Mouse (Mus musculus): Measurements from ENCODE around the gene Zzef1. TPM values are rescaled to one million over a fixed set of nuclear protein-coding genes. Genes with fewer than 3 reads are reported as not detected.

Gene Zzef1
- total and polyA plus RNA-seq, 3 experiments: 10.5 to 20.8 (median 16.8) TPM

GRCm38 (mm10) chr11:72795455-72796295 lies at the start of gene Zzef1, which contains the start of gene Cyb5d2 (continued):
- TF ChIP-seq MAZ (IDR thresholded peaks at IDR 0.05; ENCODE audit: low read depth, low read length): no peak; the same call in none of the 2 replicates
- peak; percentile 82 for TF ChIP-seq POLR2A (IDR thresholded peaks at IDR 0.05; ENCODE audit: low read depth, low read length)

- DNase-seq (ENCODE audit: extremely low read depth): peak; percentile 52
- Histone ChIP-seq H3K4me3 (replicated peaks in 1 of 3; ENCODE audit: low read depth in 2 of 3, low read length in 2 of 3, poor library complexity in 1 of 3) (no peak overlapping the region), H3K27me3 (replicated peaks) (no peaks in the 10 kb centered on the region), H3K27ac (ENCODE audit: insufficient read depth, low read depth) (no peak overlapping the region), H3K9ac (ENCODE audit: insufficient read depth, low read depth) (no peak overlapping the region), H3K9me3 (replicated peaks; ENCODE audit: low read length) (no peaks in the 10 kb centered on the region), H3K4me1 (ENCODE audit: control insufficient read depth in 1 of 2, insufficient read depth in 2 of 2) (peaks cover 0 to 11% of the 10 kb centered on the region in 2 experiments; a peak in 1 of 4 replicates), H3K4me2 (ENCODE audit: insufficient read depth, low read depth, poor library complexity, severe bottlenecking) (no peak overlapping the region), H3K36me3 (replicated peaks in 1 of 2; ENCODE audit: control insufficient read depth in 1 of 2, insufficient read depth in 1 of 2, low read length in 1 of 2) (peaks cover 85 to 98% of the 10 kb centered on the region in 2 experiments), H3K79me2 (replicated peaks; ENCODE audit: control insufficient read depth, extremely low read depth, insufficient read depth, poor library complexity, severe bottlenecking) (no peaks in the 10 kb centered on the region)
- in situ Hi-C loops (cut with MboI; ENCODE audit: low pct_ligation_motif_present, low pct_unique_long_range_greater_than_20kb, low sequenced_read_pairs): no loop called here
- dilution Hi-C loops (cut with MboI; ENCODE audit: extremely low pct_ligation_motif_present, extremely low pct_unique_long_range_greater_than_20kb, low sequenced_read_pairs): no loop called here
- TF ChIP-seq RAD21 (IDR thresholded peaks at IDR 0.05; ENCODE audit: low read depth, low read length) (peak; percentile 23), CTCF (conservative IDR thresholded peaks at IDR 0.05 in 1 of 2, IDR thresholded peaks at IDR 0.05 in 1 of 2; ENCODE audit: low read depth in 2 of 2, low read length in 2 of 2) (peak in 1 of 2 experiments; percentile 49; a peak in 2 of 4 replicates), SMC3 (IDR thresholded peaks at IDR 0.05; ENCODE audit: low read depth, low read length) (peak; percentile 38), JUND (conservative IDR thresholded peaks at IDR 0.05; ENCODE audit: low read depth, low read length) (no peak)
These were observed 44.1 kb upstream of the Zzef1 start for GRCm38 (mm10) chr11:72751956-72752355.

GRCm38 (mm10) chr11:72758316-72758715 lies 37.7 kb upstream of the Zzef1 start:
- Histone ChIP-seq H3K36me3 (replicated peaks in 1 of 2; ENCODE audit: control insufficient read depth in 1 of 2, insufficient read depth in 1 of 2, low read length in 1 of 2) (peaks cover 84 to 97% of the 10 kb centered on the region in 2 experiments), H3K27ac (ENCODE audit: insufficient read depth, low read depth) (no peak overlapping the region), H3K9me3 (replicated peaks; ENCODE audit: low read length) (no peaks in the 10 kb centered on the region), H3K27me3 (replicated peaks) (no peaks in the 10 kb centered on the region), H3K79me2 (replicated peaks; ENCODE audit: control insufficient read depth, extremely low read depth, insufficient read depth, poor library complexity, severe bottlenecking) (no peaks in the 10 kb centered on the region), H3K4me1 (ENCODE audit: control insufficient read depth in 1 of 2, insufficient read depth in 2 of 2) (no peaks in the 10 kb centered on the region), H3K9ac (ENCODE audit: insufficient read depth, low read depth) (no peak overlapping the region), H3K4me3 (replicated peaks in 1 of 3; ENCODE audit: low read depth in 2 of 3, low read length in 2 of 3, poor library complexity in 1 of 3) (no peak overlapping the region), H3K4me2 (ENCODE audit: insufficient read depth, low read depth, poor library complexity, severe bottlenecking) (no peak overlapping the region)
- TF ChIP-seq ZKSCAN1 (IDR thresholded peaks at IDR 0.05; ENCODE audit: borderline replicate concordance, low read depth, low read length) (no peak), TBP (conservative IDR thresholded peaks at IDR 0.05; ENCODE audit: low read depth, low read length) (no peak)
- dilution Hi-C loops (cut with MboI; ENCODE audit: extremely low pct_ligation_motif_present, extremely low pct_unique_long_range_greater_than_20kb, low sequenced_read_pairs): no loop called here
- in situ Hi-C loops (cut with MboI; ENCODE audit: low pct_ligation_motif_present, low pct_unique_long_range_greater_than_20kb, low sequenced_read_pairs): no loop called here
- DNase-seq (ENCODE audit: extremely low read depth): no peak

- in situ Hi-C loops (cut with MboI; ENCODE audit: low pct_ligation_motif_present, low pct_unique_long_range_greater_than_20kb, low sequenced_read_pairs) (no loop called here), dilution Hi-C loops (cut with MboI; ENCODE audit: extremely low pct_ligation_motif_present, extremely low pct_unique_long_range_greater_than_20kb, low sequenced_read_pairs) (no loop called here)
- Histone ChIP-seq H3K79me2 (replicated peaks; ENCODE audit: control insufficient read depth, extremely low read depth, insufficient read depth, poor library complexity, severe bottlenecking) (no peaks in the 10 kb centered on the region), H3K4me1 (ENCODE audit: control insufficient read depth in 1 of 2, insufficient read depth in 2 of 2) (no peaks in the 10 kb centered on the region), H3K4me3 (replicated peaks in 1 of 3; ENCODE audit: low read depth in 2 of 3, low read length in 2 of 3, poor library complexity in 1 of 3) (no peak overlapping the region), H3K27me3 (replicated peaks) (no peaks in the 10 kb centered on the region), H3K36me3 (replicated peaks in 1 of 2; ENCODE audit: control insufficient read depth in 1 of 2, insufficient read depth in 1 of 2, low read length in 1 of 2) (peaks cover 85 to 96% of the 10 kb centered on the region in 2 experiments), H3K4me2 (ENCODE audit: insufficient read depth, low read depth, poor library complexity, severe bottlenecking) (no peak overlapping the region), H3K9ac (ENCODE audit: insufficient read depth, low read depth) (no peak overlapping the region), H3K9me3 (replicated peaks; ENCODE audit: low read length) (no peaks in the 10 kb centered on the region), H3K27ac (ENCODE audit: insufficient read depth, low read depth) (no peak overlapping the region)
- DNase-seq (ENCODE audit: extremely low read depth): no peak
- TF ChIP-seq POLR2AphosphoS2 (IDR thresholded peaks at IDR 0.05; ENCODE audit: low read depth, low read length): no peak
- no peak for TF ChIP-seq UBTF (IDR thresholded peaks at IDR 0.05; ENCODE audit: low read depth, low read length)
- no peak for TF ChIP-seq USF2 (conservative IDR thresholded peaks at IDR 0.05; ENCODE audit: low read depth, low read length)
- no peak for TF ChIP-seq IRF4 (IDR thresholded peaks at IDR 0.05; ENCODE audit: low read depth, low read length)
- TF ChIP-seq ZMIZ1 (IDR thresholded peaks at IDR 0.05; ENCODE audit: low read depth, low read length): no peak
- TF ChIP-seq EP300 (IDR thresholded peaks at IDR 0.05; ENCODE audit: low read length): no peak
- no peak for TF ChIP-seq MEF2A (IDR thresholded peaks at IDR 0.05; ENCODE audit: borderline replicate concordance, low read depth, low read length)
- no peak for TF ChIP-seq TCF12 (IDR thresholded peaks at IDR 0.05; ENCODE audit: low read depth, low read length)
- no peak for TF ChIP-seq MAFK (IDR thresholded peaks at IDR 0.05; ENCODE audit: insufficient replicate concordance, low read length)
- TF ChIP-seq SMC3 (IDR thresholded peaks at IDR 0.05; ENCODE audit: low read depth, low read length): no peak
- TF ChIP-seq PAX5 (IDR thresholded peaks at IDR 0.05; ENCODE audit: low read length): no peak
- TF ChIP-seq BHLHE40 (IDR thresholded peaks at IDR 0.05; ENCODE audit: low read depth, low read length): no peak
- TF ChIP-seq SIN3A (IDR thresholded peaks at IDR 0.05; ENCODE audit: low read length): no peak
- no peak for TF ChIP-seq CTCF (conservative IDR thresholded peaks at IDR 0.05 in 1 of 2, IDR thresholded peaks at IDR 0.05 in 1 of 2; ENCODE audit: low read depth in 2 of 2, low read length in 2 of 2)
- TF ChIP-seq ELF1 (IDR thresholded peaks at IDR 0.05; ENCODE audit: low read depth, low read length): no peak
- TF ChIP-seq GABPA (IDR thresholded peaks at IDR 0.05; ENCODE audit: insufficient replicate concordance, low read depth, low read length): no peak
- no peak for TF ChIP-seq MAZ (IDR thresholded peaks at IDR 0.05; ENCODE audit: low read depth, low read length)
These were observed 36.4 kb upstream of the Zzef1 start for GRCm38 (mm10) chr11:72759581-72759980.

Data from CH12.LX (cell line).